Mouse (Mus musculus) embryonic facial prominence, embryonic 14.5 days (tissue): Measurements from ENCODE around the gene Kat2b. TPM values are rescaled to one million over a fixed set of nuclear protein-coding genes. Genes with fewer than 3 reads are reported as not detected.
"Not testable (repeated sequence)": the region's sequence is repeated elsewhere in the genome, so short reads cannot be mapped to it uniquely, and the experiment has no call there.

Source experiments
- ATAC-seq: fragments of 200-750 bp; cut with Nextera tagmentation; 2 replicates; pipeline ENCODE4 v1.8.0; 2017; ENCODE audit warnings: low read depth, moderate number of reproducible peaks, moderate TSS enrichment
- DNase-seq: peaks from one replicate; pipeline ENCODE4 v3.0.0-alpha.2; 2015; ENCODE audit warnings: low spot score
- H3K27ac ChIP-seq: fragments of 300-500 bp; sonication (generic); replicated peaks from 2 replicates; pipeline ENCODE4 v1.5.1; 2014; ENCODE audit warnings: low read depth, mild to moderate bottlenecking, low read length, moderate library complexity
- H3K27me3 ChIP-seq: fragments of 300-500 bp; sonication (generic); replicated peaks from 2 replicates; pipeline ENCODE4 v1.6.1; 2014; ENCODE audit warnings: low read length; ENCODE audit not compliant: control insufficient read depth, insufficient read depth
- H3K36me3 ChIP-seq: fragments of 300-500 bp; sonication (generic); 2 replicates; pipeline ENCODE4 v1.6.1; 2014; ENCODE audit warnings: low read length, mixed read lengths; ENCODE audit not compliant: control insufficient read depth, insufficient read depth
- H3K4me1 ChIP-seq: fragments of 300-500 bp; sonication (generic); 2 replicates; pipeline ENCODE4 v1.6.1; 2014; ENCODE audit warnings: antibody characterized with exemption, low read length; ENCODE audit not compliant: control insufficient read depth, insufficient read depth
- H3K4me2 ChIP-seq: fragments of 300-500 bp; sonication (generic); 2 replicates; pipeline ENCODE4 v1.6.1; 2014; ENCODE audit warnings: low read depth, mild to moderate bottlenecking, low read length, moderate library complexity, mixed read lengths
- H3K4me3 ChIP-seq: fragments of 300-500 bp; sonication (generic); 2 replicates; pipeline ENCODE4 v1.5.1; 2014; ENCODE audit warnings: low read depth, mild to moderate bottlenecking, low read length
- H3K9ac ChIP-seq: fragments of 300-500 bp; sonication (generic); 2 replicates; pipeline ENCODE4 v1.6.1; 2014; ENCODE audit warnings: low read depth, mild to moderate bottlenecking, low read length, moderate library complexity, mixed read lengths
- H3K9me3 ChIP-seq: fragments of 300-500 bp; sonication (generic); 2 replicates; pipeline ENCODE4 v1.6.1; 2016; ENCODE audit warnings: low read length; ENCODE audit not compliant: control insufficient read depth
- WGBS: fragments of 180-500 bp; shearing (Covaris S2); extraction: QIAGEN DNeasy Blood & Tissue Kit; methylation state at CpG from one replicate; pipeline ENCODE4 v1.1.7; 2014; 5-methylcytosine and 5-hydroxymethylcytosine counted together
- polyA plus RNA-seq: library from polyadenylated mRNA; unstranded; fragments of >200 nt; fragmentation: Nextera tagmentation; extraction: Ambion mirVana; gene quantifications from 2 replicates; pipeline ENCODE4 v1.2.1, GENCODE M21; 2014

Gene Kat2b
- polyA plus RNA-seq, 1 experiment from 2014 or later = 7.3 TPM

DNA sequence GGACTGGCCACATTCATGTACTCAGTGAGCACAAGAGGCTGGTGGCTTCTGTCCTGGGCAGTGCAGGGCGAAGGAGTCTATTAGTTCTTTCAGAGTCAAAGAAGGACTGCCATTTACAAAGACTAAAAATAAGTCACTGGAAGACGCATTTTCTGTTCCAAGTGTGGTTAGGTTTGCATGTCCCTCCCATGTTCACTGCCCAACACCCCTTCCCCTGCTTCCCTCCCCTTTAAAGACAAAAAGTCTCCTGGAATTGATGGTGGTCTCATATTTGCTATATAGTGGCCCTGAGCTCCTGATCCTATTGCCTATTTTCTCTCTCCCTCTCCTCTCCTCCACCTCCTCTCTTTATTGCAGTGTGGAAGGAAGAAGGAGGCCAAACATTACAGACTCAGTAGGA lies 89.3 kb downstream of the Kat2b start:
- H3K27ac ChIP-seq = no peak overlapping the region

GRCm38 (mm10) chr17:53656369-53656860 lies 89.8 kb downstream of the Kat2b start:
- no peaks in the 10 kb centered on the region for H3K9me3 ChIP-seq
- 61% methylated on average over 6 of the region's 6 CpGs for WGBS
- H3K27ac ChIP-seq = no peak overlapping the region
- peaks cover 32% of the 10 kb centered on the region for H3K36me3 ChIP-seq
- no peaks in the 10 kb centered on the region for H3K27me3 ChIP-seq
- no peak overlapping the region for H3K9ac ChIP-seq
- H3K4me3 ChIP-seq = no peak overlapping the region
- ATAC-seq (no peak), DNase-seq (no peak)
- H3K4me1 ChIP-seq = no peaks in the 10 kb centered on the region
- no peak overlapping the region for H3K4me2 ChIP-seq

More for the DNA sequence above, 89.3 kb downstream of the Kat2b start:
- ATAC-seq = peak; percentile 57; the same call in 1 of the 2 replicates
- no peak overlapping the region for H3K4me2 ChIP-seq
- H3K36me3 ChIP-seq = peaks cover 32% of the 10 kb centered on the region
- H3K9me3 ChIP-seq = no peaks in the 10 kb centered on the region
- no peak overlapping the region for H3K9ac ChIP-seq
- no peak overlapping the region for H3K4me3 ChIP-seq
- H3K27me3 ChIP-seq = no peaks in the 10 kb centered on the region
- no peaks in the 10 kb centered on the region for H3K4me1 ChIP-seq
- peak; percentile 8 for DNase-seq
- 78% methylated on average over 2 of the region's 2 CpGs for WGBS

DNA sequence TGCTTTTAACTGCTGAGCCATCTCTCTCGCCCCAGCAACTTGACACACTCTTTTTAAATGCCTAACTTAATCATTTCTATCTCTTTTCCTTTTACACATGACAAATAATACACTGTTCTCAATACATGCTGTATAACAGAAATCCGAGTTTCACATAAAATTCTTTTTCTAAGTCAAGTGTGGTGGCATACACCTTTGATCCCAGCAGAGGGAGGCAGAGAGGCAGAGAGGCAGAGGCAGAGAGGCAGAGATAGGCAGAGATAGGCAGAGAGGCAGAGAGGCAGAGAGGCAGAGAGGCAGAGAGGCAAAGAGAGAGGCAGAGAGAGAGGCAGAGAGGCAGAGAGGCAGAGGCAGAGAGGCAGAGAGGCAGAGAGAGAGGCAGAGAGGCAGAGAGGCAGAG lies 90.7 kb downstream of the Kat2b start:
- H3K9ac ChIP-seq, H3K9me3 ChIP-seq, H3K27ac ChIP-seq, H3K27me3 ChIP-seq, H3K4me3 ChIP-seq, H3K4me2 ChIP-seq, H3K4me1 ChIP-seq, DNase-seq, ATAC-seq: not testable (repeated sequence)
- H3K36me3 ChIP-seq = peaks cover 36% of the 10 kb centered on the region
- 66% methylated on average over 2 of the region's 2 CpGs for WGBS

DNA sequence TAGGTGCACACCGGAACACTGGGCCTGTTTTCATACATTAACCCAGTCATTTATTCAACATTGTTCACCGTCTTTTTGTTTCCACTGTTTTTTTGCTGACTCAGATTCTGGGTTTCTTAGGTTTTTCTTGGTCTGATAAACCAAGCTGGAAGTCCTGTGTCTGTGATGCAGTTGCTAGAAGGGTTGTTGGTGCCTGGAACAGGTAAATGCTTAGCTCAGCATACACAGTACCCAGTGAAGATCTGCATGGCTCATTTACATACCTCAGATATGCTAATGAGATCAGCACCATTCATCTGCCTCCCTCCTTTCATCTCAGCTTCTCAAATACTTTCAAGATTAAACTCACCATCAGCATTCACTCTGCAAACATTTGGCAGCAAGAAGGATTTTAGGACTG lies 92.0 kb downstream of the Kat2b start:
- ATAC-seq (no peak), DNase-seq (no peak)
- Histone ChIP-seq H3K9me3 (no peaks in the 10 kb centered on the region), H3K27ac (no peak overlapping the region), H3K4me3 (no peak overlapping the region), H3K4me2 (no peak overlapping the region), H3K27me3 (no peaks in the 10 kb centered on the region), H3K9ac (no peak overlapping the region), H3K4me1 (no peaks in the 10 kb centered on the region), H3K36me3 (peaks cover 33% of the 10 kb centered on the region)
- 85% methylated on average over 2 of the region's 2 CpGs for WGBS

GRCm38 (mm10) chr17:53659230-53659629 lies 92.6 kb downstream of the Kat2b start:
- no peak overlapping the region for H3K4me3 ChIP-seq
- ATAC-seq (no peak), DNase-seq (no peak)
- H3K4me1 ChIP-seq = no peaks in the 10 kb centered on the region
- no peaks in the 10 kb centered on the region for H3K27me3 ChIP-seq
- H3K36me3 ChIP-seq = peaks cover 27% of the 10 kb centered on the region
- no peak overlapping the region for H3K27ac ChIP-seq
- no peak overlapping the region for H3K9ac ChIP-seq
- WGBS = 86% methylated on average over 8 of the region's 8 CpGs
- no peak overlapping the region for H3K4me2 ChIP-seq
- no peaks in the 10 kb centered on the region for H3K9me3 ChIP-seq

DNA sequence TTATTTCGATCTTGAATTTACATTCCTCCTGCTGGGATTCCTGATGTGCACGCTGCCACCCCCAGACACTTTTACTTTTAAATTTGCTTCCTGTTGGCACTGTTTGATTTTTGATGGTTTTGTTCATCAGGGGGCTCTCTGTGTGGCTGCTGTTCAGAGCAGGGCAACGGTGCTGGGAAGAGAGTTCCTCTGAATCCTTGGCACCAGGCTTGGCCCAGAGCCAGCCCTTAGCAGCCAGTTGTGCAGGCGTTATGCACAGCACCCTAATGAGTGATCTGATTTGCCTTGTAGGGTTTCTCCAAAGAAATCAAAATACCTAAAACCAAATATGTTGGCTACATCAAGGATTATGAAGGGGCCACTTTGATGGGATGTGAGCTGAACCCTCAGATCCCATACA lies 93.1 kb downstream of the Kat2b start:
- DNase-seq (peak; percentile 5), ATAC-seq (no peak)
- no peak overlapping the region for H3K4me2 ChIP-seq
- no peaks in the 10 kb centered on the region for H3K27me3 ChIP-seq
- no peak overlapping the region for H3K27ac ChIP-seq
- H3K9ac ChIP-seq = no peak overlapping the region
- H3K36me3 ChIP-seq = peaks cover 24% of the 10 kb centered on the region
- WGBS = 66% methylated on average over 4 of the region's 4 CpGs
- H3K9me3 ChIP-seq = no peaks in the 10 kb centered on the region
- no peaks in the 10 kb centered on the region for H3K4me1 ChIP-seq
- no peak overlapping the region for H3K4me3 ChIP-seq

DNA sequence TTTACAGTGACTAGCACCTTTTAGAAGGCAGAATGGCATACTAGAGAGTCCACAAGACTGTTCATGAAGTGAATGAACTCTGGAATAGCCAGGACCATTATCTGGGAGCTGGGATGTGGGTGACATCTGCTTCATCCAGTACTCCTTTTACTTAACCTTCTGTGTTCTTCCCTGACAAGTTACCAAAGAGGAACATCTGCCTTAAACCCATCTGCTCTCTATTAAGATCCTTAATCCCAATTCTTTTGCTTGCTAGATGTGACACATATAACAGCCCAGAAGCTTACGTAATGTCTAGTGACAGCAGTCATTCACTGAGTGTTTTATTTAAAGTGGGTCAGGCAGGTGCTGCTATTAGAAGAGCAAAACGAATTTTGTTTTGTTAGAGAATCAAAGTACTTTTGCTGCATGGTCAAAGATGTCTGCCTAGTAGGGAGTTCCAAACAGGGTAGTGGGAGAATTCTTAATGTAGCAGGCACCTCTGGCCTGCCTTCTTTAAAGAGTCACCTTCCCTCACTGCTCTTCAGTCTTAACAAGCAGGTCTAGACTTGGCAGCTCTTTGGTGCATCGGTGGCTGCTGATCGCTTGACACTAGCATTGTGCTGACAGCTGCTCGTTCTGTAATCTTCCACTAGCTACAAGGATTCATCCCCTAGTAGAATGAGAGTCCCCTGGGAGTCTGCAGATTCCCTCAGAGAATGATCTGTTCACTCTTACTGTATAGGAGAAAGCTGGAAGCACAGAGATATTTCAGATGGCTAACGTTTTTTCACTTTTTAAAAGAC lies 94.6 kb downstream of the Kat2b start:
- H3K27ac ChIP-seq = no peak overlapping the region
- H3K27me3 ChIP-seq = no peaks in the 10 kb centered on the region
- 71% methylated on average over 6 of the region's 6 CpGs for WGBS
- no peaks in the 10 kb centered on the region for H3K9me3 ChIP-seq
- peak; percentile 34 for DNase-seq
- peaks cover 32% of the 10 kb centered on the region; the same call in 1 of the 2 replicates for H3K36me3 ChIP-seq
- H3K4me2 ChIP-seq = no peak overlapping the region
- no peak overlapping the region for H3K9ac ChIP-seq
- no peaks in the 10 kb centered on the region for H3K4me1 ChIP-seq
- no peak overlapping the region for H3K4me3 ChIP-seq
- no peak for ATAC-seq

GRCm38 (mm10) chr17:53664267-53664666 lies 97.6 kb downstream of the Kat2b start:
- H3K4me3 ChIP-seq = no peak overlapping the region
- H3K36me3 ChIP-seq = peaks cover 49% of the 10 kb centered on the region
- no peak overlapping the region for H3K9ac ChIP-seq
- no peak for DNase-seq
- no peak overlapping the region for H3K4me2 ChIP-seq
- H3K27me3 ChIP-seq = no peaks in the 10 kb centered on the region
- no peaks in the 10 kb centered on the region for H3K4me1 ChIP-seq
- 87% methylated on average over 3 of the region's 3 CpGs for WGBS
- ATAC-seq = no peak
- H3K27ac ChIP-seq = no peak overlapping the region
- H3K9me3 ChIP-seq = no peaks in the 10 kb centered on the region
